Mouse (Mus musculus) heart, embryonic 15.5 days (tissue): Measurements from ENCODE around the gene Focad. TPM values are rescaled to one million over a fixed set of nuclear protein-coding genes. Genes with fewer than 3 reads are reported as not detected.

ENCODE experiments used
- ATAC-seq: fragments of 200-750 bp; cut with Nextera tagmentation; replicated peaks from 2 replicates; pipeline ENCODE4 v1.8.0; 2017; ENCODE audit warnings: low read depth, moderate TSS enrichment; ENCODE audit not compliant: insufficient number of reproducible peaks, insufficient read depth, low FRiP score
- H3K27ac ChIP-seq: fragments of 300-500 bp; sonication (generic); 2 replicates; pipeline ENCODE4 v1.5.1; 2015; ENCODE audit warnings: mild to moderate bottlenecking, inconsistent platforms
- H3K27me3 ChIP-seq: fragments of 300-500 bp; sonication (generic); 2 replicates; pipeline ENCODE4 v1.6.1; 2015; ENCODE audit warnings: inconsistent platforms
- H3K36me3 ChIP-seq: fragments of 300-500 bp; sonication (generic); 2 replicates; pipeline ENCODE4 v1.6.1; 2015; ENCODE audit warnings: mild to moderate bottlenecking, inconsistent platforms
- H3K4me1 ChIP-seq: fragments of 300-500 bp; sonication (generic); replicated peaks from 2 replicates; pipeline ENCODE4 v1.6.1; 2015; ENCODE audit warnings: inconsistent platforms
- H3K4me2 ChIP-seq: fragments of 300-500 bp; sonication (generic); 2 replicates; pipeline ENCODE4 v1.6.1; 2015; ENCODE audit warnings: inconsistent platforms, mild to moderate bottlenecking, moderate library complexity
- H3K4me3 ChIP-seq: fragments of 300-500 bp; sonication (generic); 2 replicates; pipeline ENCODE4 v1.5.1; 2015; ENCODE audit warnings: mild to moderate bottlenecking, inconsistent platforms
- H3K9ac ChIP-seq: fragments of 300-500 bp; sonication (generic); 2 replicates; pipeline ENCODE4 v1.6.1; 2015; ENCODE audit warnings: mild to moderate bottlenecking, inconsistent platforms
- H3K9me3 ChIP-seq: fragments of 300-500 bp; sonication (generic); replicated peaks from 2 replicates; pipeline ENCODE4 v1.6.1; 2016; ENCODE audit warnings: inconsistent platforms
- WGBS: fragments of 180-500 bp; shearing (Covaris S2); methylation state at CpG from one replicate; pipeline ENCODE4 v1.1.7; 2015; ENCODE audit warnings: mixed read lengths; 5-methylcytosine and 5-hydroxymethylcytosine counted together
- polyA plus RNA-seq: library from polyadenylated mRNA; unstranded; fragments of >200 nt; fragmentation: Nextera tagmentation; extraction: Ambion mirVana; gene quantifications from 2 replicates; pipeline ENCODE4 v1.2.1, GENCODE M21; 2015

Focad gene
- polyA plus RNA-seq, 1 experiment from 2014 or later: 6.9 TPM

DNA sequence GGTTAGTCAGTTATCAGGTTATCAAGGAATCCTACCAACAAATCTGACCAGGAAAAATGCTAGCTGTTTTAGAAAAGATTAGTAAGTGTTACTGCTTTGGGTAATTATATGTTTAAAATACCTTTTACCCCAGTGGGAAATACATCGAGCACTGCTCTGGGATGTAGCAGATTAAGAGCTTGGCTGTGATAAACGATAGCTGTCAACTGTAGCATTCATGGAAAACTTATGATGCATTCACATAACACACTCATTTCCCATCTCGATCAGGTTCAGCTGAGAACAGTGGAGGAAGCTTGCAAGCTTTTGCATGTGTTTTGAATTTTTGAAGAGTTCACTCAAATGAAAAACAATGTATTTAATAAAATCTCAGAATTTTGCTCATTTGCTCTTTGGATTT lies 14.2 kb downstream of the Focad start:
- ATAC-seq: no peak
- no peaks in the 10 kb centered on the region for H3K4me1 ChIP-seq
- 55% methylated on average over 3 of the region's 3 CpGs for WGBS
- no peaks in the 10 kb centered on the region for H3K9me3 ChIP-seq
- H3K4me3 ChIP-seq: no peak overlapping the region
- H3K9ac ChIP-seq: no peak overlapping the region
- H3K27me3 ChIP-seq: no peaks in the 10 kb centered on the region
- no peaks in the 10 kb centered on the region for H3K36me3 ChIP-seq
- H3K27ac ChIP-seq: no peak overlapping the region
- no peak overlapping the region for H3K4me2 ChIP-seq

DNA sequence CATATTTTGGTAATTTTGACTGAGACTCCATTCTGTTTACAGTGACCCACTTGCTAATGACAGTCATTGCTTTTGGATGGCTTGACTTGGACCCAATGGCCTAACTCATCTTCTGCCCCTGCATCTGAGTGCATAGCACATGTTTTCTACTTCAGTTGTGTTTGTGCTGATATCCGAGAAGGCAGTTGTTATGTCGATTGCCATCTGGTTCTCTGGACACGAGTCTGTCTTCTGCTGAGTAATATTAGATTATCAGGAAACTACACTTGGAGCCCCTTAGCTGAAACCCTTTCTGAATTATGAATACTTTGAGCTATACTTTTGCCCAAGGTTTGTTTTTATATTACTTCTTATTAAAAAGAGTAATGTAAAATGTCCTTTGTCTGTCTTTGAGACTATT lies 22.9 kb downstream of the Focad start:
- H3K9ac ChIP-seq: no peak overlapping the region
- no peak overlapping the region for H3K4me2 ChIP-seq
- no peak overlapping the region for H3K27ac ChIP-seq
- H3K4me1 ChIP-seq: no peaks in the 10 kb centered on the region
- H3K36me3 ChIP-seq: no peaks in the 10 kb centered on the region
- WGBS: 72% methylated on average over 3 of the region's 3 CpGs
- no peaks in the 10 kb centered on the region for H3K27me3 ChIP-seq
- no peak for ATAC-seq
- no peak overlapping the region for H3K4me3 ChIP-seq
- no peaks in the 10 kb centered on the region for H3K9me3 ChIP-seq

DNA sequence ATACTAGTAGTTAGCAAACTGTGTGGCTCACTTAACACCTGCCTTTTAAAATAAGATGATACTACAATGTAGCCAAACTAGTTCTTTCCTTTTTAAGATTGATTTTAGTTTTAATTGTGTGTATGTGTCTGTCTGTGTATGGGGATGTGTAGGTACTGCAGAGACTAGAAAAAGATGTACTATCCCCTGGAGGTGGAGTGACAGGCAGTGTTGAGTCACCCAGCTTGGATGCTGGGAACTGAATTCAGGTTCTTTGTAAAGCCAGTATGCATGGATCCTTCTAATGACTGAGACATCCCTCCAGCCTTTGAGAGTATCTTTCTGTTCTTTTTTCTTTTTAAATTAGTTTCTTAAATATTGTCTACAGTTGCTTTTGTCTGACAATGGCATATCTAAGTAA lies 23.5 kb downstream of the Focad start:
- H3K27ac ChIP-seq: no peak overlapping the region
- H3K4me3 ChIP-seq: no peak overlapping the region
- ATAC-seq: no peak
- no peaks in the 10 kb centered on the region for H3K27me3 ChIP-seq
- no peaks in the 10 kb centered on the region for H3K4me1 ChIP-seq
- H3K4me2 ChIP-seq: no peak overlapping the region
- no peaks in the 10 kb centered on the region for H3K9me3 ChIP-seq
- H3K36me3 ChIP-seq: no peaks in the 10 kb centered on the region
- H3K9ac ChIP-seq: no peak overlapping the region

DNA sequence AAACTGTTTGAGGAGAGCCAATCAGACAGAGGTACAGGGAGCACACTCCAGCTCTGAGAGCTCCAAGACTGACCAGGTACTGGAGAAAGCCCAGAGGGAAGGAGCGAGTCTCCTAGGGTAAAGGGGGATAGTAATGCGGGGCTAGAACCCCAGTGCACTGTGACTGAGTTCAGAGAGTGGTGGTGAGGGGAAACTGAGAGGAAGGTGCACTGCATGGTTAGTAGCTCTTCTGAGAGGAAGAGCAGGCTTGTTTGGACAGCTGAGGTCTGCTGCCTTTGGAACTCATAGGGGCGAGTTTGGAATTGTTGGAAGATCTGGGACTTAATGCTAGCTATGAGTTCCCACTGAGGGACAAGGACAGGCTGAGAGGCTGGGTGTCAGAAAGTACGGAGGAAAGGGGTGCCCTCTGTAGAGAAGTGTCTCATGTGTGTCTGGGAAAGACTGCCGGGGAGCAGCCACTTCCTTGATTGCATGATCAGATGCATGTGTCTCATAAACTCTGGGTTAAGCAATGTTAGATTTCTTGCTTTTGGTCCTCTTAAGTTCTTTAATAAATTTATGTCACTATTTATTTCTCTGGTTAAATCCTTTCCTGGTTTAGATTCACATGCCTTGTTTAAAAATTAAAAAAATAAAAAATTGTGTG lies 24.4 kb downstream of the Focad start:
- H3K36me3 ChIP-seq: no peaks in the 10 kb centered on the region
- H3K4me1 ChIP-seq: no peaks in the 10 kb centered on the region
- no peak for ATAC-seq
- no peak overlapping the region for H3K4me3 ChIP-seq
- H3K27me3 ChIP-seq: no peaks in the 10 kb centered on the region
- 83% methylated on average over 5 of the region's 5 CpGs for WGBS
- H3K4me2 ChIP-seq: no peak overlapping the region
- no peak overlapping the region for H3K27ac ChIP-seq
- H3K9ac ChIP-seq: no peak overlapping the region
- H3K9me3 ChIP-seq: no peaks in the 10 kb centered on the region

DNA sequence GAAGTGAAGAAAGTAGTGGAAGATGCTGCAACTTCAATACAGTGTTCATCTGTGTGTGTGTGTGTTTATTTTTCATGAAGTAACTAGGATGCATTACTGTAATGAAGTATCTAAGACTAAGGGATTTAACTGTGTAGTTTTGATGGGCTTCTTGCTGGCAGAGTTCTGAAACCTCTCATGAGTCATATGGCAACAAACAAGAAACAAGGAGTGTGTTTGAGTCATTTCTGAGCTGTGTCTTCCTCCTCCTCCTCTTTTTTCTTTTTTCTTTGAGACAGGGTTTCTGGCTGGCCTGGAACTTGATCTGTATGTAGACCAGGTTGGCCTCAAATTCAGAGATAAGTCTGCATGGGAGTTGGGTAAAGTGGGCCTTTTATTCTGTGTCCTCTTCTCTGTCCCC lies 25.7 kb downstream of the Focad start:
- ATAC-seq: no peak
- H3K4me2 ChIP-seq: no peak overlapping the region
- H3K9me3 ChIP-seq: no peaks in the 10 kb centered on the region
- H3K4me3 ChIP-seq: no peak overlapping the region
- no peak overlapping the region for H3K9ac ChIP-seq
- H3K4me1 ChIP-seq: no peaks in the 10 kb centered on the region
- no peak overlapping the region for H3K27ac ChIP-seq
- H3K27me3 ChIP-seq: no peaks in the 10 kb centered on the region
- no peaks in the 10 kb centered on the region for H3K36me3 ChIP-seq

DNA sequence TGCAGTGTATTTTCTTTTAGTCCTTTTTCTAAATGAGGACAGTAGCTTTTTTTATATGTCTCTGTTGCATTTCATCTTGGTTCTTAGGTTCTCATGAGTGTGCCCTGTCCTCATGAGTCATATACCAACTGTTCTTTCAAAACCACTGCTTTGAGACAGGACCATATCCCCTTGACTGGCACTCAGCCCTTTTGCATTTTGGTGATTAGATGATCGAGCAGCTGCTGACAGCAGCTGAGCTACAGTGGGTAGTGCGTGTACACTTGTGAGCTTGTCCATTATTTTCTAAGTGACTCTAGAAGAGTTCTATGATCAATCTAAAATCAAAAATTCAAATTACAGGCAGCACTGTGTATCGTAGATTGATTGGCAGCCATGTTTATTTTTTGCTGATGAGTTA lies 28.0 kb downstream of the Focad start:
- Histone ChIP-seq H3K4me3 (no peak overlapping the region), H3K4me1 (no peaks in the 10 kb centered on the region), H3K4me2 (no peak overlapping the region), H3K9ac (no peak overlapping the region), H3K9me3 (no peaks in the 10 kb centered on the region), H3K27ac (no peak overlapping the region), H3K27me3 (no peaks in the 10 kb centered on the region), H3K36me3 (no peaks in the 10 kb centered on the region)
- no peak for ATAC-seq
- 79% methylated on average over 3 of the region's 3 CpGs for WGBS

DNA sequence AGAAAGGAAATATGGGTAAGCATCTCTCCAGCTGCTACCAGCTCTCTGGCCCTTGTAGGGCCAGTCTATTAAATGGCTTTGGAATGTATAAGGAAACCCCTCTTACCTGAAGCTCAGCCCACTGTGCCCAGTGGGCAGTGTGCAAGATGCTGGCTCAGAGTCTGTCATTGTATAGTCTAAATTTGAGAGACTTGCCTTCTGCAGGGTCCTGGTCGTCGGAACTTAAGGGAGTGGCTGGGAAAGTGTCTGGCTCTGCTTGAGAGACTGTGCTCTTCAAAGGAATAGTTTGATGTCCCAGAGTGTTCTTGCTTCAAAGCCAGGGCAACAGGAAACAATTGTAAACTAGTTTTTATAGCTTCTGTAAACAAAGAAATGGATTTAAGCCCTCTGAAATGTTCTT lies 41.5 kb downstream of the Focad start:
- Histone ChIP-seq H3K9ac (no peak overlapping the region), H3K9me3 (no peaks in the 10 kb centered on the region), H3K4me1 (no peaks in the 10 kb centered on the region), H3K4me2 (no peak overlapping the region), H3K4me3 (no peak overlapping the region), H3K36me3 (no peaks in the 10 kb centered on the region), H3K27me3 (no peaks in the 10 kb centered on the region), H3K27ac (no peak overlapping the region)
- WGBS: 35% methylated on average over 2 of the region's 2 CpGs
- ATAC-seq: no peak

DNA sequence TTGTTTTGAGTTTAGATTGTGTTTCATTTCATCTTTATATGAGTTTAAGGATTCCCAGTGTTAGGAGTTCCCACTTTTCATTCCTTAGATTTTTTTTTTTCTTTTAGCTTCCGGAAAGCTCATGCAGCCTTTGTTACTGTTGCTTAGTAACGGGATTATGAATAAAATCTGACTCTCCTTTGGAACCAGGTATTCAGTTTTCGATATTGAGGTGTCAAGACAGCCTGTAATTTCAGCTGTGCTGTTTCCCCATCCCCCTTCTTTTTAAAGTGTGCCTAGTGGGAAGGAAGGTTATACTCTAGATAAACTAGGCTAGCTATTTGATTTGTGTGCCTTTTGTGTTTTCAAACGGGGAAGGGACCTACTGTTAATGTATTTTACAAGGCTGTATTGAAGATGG lies 42.1 kb downstream of the Focad start:
- Histone ChIP-seq H3K4me3 (no peak overlapping the region), H3K36me3 (no peaks in the 10 kb centered on the region), H3K9me3 (no peaks in the 10 kb centered on the region), H3K4me1 (no peaks in the 10 kb centered on the region), H3K27me3 (no peaks in the 10 kb centered on the region), H3K9ac (no peak overlapping the region), H3K4me2 (no peak overlapping the region), H3K27ac (no peak overlapping the region)
- WGBS: 59% methylated on average over 4 of the region's 4 CpGs
- ATAC-seq: no peak

DNA sequence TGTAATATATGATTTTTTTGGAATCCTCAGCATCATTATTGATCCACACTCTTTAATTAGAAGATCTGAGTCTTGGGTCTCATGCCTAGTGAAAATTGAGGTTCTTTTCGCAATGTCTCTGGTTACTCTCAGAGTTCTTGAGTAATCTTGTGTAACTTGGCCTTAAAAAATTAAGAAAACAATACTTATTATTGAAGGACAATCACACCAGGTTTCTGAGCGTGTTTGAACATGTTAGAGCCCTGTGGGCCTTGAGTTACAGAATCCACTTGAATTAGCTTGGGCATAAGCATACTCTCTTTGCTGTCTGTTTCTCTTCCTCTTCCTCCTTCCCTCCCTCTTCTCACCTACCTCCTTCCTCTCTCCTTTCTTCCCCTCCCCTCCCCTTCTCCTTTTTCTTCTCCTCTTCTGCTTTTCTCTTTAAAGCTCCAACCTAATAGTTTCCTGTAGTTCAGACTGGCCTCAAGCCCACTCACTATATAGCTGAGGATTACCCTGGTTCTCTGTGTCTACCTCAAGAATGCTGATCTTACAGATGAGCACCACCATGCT lies 44.0 kb downstream of the Focad start:
- Histone ChIP-seq H3K9ac (no peak overlapping the region), H3K4me2 (no peak overlapping the region), H3K27ac (no peak overlapping the region), H3K36me3 (no peaks in the 10 kb centered on the region), H3K4me3 (no peak overlapping the region), H3K27me3 (no peaks in the 10 kb centered on the region), H3K9me3 (no peaks in the 10 kb centered on the region), H3K4me1 (no peaks in the 10 kb centered on the region)
- WGBS: 89% methylated on average over 2 of the region's 2 CpGs
- no peak for ATAC-seq

DNA sequence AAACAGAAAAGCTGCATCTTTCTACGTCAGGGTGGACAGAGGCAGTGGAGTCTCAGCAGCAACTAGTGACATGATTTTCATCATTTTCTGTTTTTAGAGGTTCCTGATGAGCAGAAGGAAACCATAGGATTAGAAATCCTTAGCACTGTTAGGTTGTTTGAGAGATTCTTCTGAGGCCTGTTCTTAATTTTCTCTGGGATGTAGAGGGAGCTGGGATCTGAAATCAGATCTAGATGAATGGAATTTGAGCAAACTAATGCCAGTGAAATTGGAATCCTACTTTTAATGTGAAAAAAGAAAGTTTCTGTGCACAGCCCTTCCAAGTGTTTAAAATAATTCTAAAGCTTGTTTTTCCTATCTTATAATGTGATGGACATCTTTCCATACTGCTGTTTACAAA lies 55.0 kb downstream of the Focad start:
- H3K4me2 ChIP-seq: no peak overlapping the region
- H3K4me1 ChIP-seq: peaks cover 3% of the 10 kb centered on the region; the same call in 1 of the 2 replicates
- ATAC-seq: no peak
- no peaks in the 10 kb centered on the region for H3K36me3 ChIP-seq
- no peak overlapping the region for H3K4me3 ChIP-seq
- no peak overlapping the region for H3K9ac ChIP-seq
- no peaks in the 10 kb centered on the region for H3K9me3 ChIP-seq
- 62% methylated on average over 1 of the region's 1 CpGs for WGBS
- no peak overlapping the region for H3K27ac ChIP-seq
- H3K27me3 ChIP-seq: no peaks in the 10 kb centered on the region

DNA sequence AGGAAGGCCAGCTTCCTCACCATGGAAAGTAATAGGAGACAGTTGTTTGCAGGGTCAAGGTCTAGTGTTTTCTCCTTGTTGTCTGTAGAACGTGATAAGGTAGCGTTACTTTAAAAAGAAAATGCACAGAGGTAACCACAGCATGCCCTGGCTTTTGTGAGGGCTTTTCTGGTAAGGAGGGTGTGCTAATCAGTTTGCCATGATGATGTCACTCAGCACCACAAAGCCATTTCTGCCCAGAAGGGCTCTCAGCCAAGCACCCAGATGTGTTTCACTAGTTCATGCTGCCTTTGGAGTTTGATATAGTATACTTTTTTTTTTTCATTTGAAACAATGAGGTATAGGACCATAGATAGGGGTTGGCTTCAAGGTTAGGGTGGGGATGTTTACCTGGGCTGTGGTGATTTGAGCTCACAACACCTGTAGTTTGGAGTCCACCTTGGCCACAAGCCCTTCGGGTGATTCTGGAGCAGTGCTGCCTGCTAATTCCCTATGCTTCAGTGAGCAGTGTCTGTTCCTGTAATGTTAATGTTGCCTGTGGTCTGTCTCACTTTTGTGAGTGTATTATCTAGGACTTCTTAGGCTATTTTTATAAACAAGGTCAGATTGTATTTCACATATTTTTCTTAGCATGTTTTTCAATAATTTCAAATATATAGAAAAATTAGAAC lies 61.2 kb downstream of the Focad start:
- 42% methylated on average over 3 of the region's 3 CpGs for WGBS

DNA sequence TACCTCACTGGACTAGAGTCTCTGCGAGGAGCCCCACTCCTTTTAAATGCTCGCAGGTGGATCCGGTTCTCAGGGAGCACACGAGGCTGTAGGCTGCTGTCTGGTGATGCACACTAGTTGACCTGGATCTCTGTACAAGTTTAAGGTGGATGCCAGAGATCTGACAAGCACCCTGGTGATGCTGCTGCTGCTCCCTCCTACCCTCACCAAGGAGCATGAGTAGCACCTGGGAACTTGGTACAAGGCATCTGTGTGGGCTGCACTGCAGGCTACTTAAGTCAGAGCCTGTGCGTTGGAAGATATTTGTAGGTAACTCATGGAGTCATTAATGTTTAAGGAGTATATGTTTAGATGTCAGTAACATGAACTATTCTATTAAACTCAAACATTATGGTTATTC lies 62.5 kb downstream of the Focad start:
- no peak overlapping the region for H3K27ac ChIP-seq
- no peaks in the 10 kb centered on the region for H3K27me3 ChIP-seq
- no peaks in the 10 kb centered on the region for H3K36me3 ChIP-seq
- 87% methylated on average over 5 of the region's 5 CpGs for WGBS
- ATAC-seq: no peak
- no peak overlapping the region for H3K4me2 ChIP-seq
- H3K4me1 ChIP-seq: peaks cover 4% of the 10 kb centered on the region; the same call in 1 of the 2 replicates
- no peaks in the 10 kb centered on the region for H3K9me3 ChIP-seq
- H3K9ac ChIP-seq: no peak overlapping the region
- no peak overlapping the region for H3K4me3 ChIP-seq

More for the DNA sequence above, 61.2 kb downstream of the Focad start:
- H3K4me1 ChIP-seq: peaks cover 4% of the 10 kb centered on the region; the same call in 1 of the 2 replicates
- no peak for ATAC-seq
- H3K9ac ChIP-seq: no peak overlapping the region
- no peaks in the 10 kb centered on the region for H3K27me3 ChIP-seq
- H3K36me3 ChIP-seq: no peaks in the 10 kb centered on the region
- H3K9me3 ChIP-seq: no peaks in the 10 kb centered on the region
- H3K27ac ChIP-seq: no peak overlapping the region
- H3K4me2 ChIP-seq: no peak overlapping the region
- H3K4me3 ChIP-seq: no peak overlapping the region
